21 mouse cellular contexts compared by ENCODE assay signal in genomic region chr10:80824827-80825226, GRCm38 (mm10). TPM values are rescaled to one million over a fixed set of nuclear protein-coding genes. Genes with fewer than 3 reads are reported as not detected.
A peak's percentile ranks its signal among the peaks of the same experiment; 100 is the strongest.
DNase-seq lines count a peak whose midpoint lies in the region; ATAC-seq and TF ChIP-seq lines count a peak whose summit lies in the region.
"Had no signal": no experiment of that assay in that cellular context is flagged by ENCODE, and none has a peak within 500 bp of the region (broad histone marks: within the 10 kb centered on the region; RNA-seq: fewer than 3 reads in every experiment).

No protein-coding gene starts in this region.

- no peaks in the 10 kb centered on the region for H3K27me3 ChIP-seq in spleen, adult 2 months (ENCODE audit: control insufficient read depth, insufficient read depth, low read length)
- no peaks in the 10 kb centered on the region for H3K27me3 ChIP-seq in liver, embryonic 11.5 days (replicated peaks; ENCODE audit: control insufficient read depth, insufficient read depth, low read length)
- no peaks in the 10 kb centered on the region for H3K27me3 ChIP-seq in forebrain, embryonic 13.5 days
- H3K27me3 ChIP-seq: forebrain, embryonic 15.5 days; heart, embryonic 15.5 days; limb, embryonic 15.5 days had no signal

- peaks cover 11% of the 10 kb centered on the region for H3K36me3 ChIP-seq in spleen, adult 2 months (ENCODE audit: control insufficient read depth, insufficient read depth, low read length)
- peaks cover 11% of the 10 kb centered on the region for H3K36me3 ChIP-seq in liver, embryonic 11.5 days (ENCODE audit: control insufficient read depth, insufficient read depth, low read length)
- peaks cover 8% of the 10 kb centered on the region for H3K36me3 ChIP-seq in macrophage (ENCODE audit: inconsistent target)
- peaks cover 17% of the 10 kb centered on the region for H3K36me3 ChIP-seq in forebrain, embryonic 13.5 days (ENCODE audit: poor library complexity, severe bottlenecking)

- peaks cover 14% of the 10 kb centered on the region; the same call in 1 of the 2 replicates for H3K4me1 ChIP-seq in spleen, adult 2 months (ENCODE audit: control insufficient read depth, insufficient read depth, insufficient read length)
- H3K4me1 ChIP-seq in liver, embryonic 11.5 days (replicated peaks; ENCODE audit: control insufficient read depth, insufficient read depth, low read length): peaks cover 32% of the 10 kb centered on the region
- peaks cover 25% of the 10 kb centered on the region for H3K4me1 ChIP-seq in forebrain, embryonic 13.5 days

- H3K27ac ChIP-seq in spleen, adult 2 months (ENCODE audit: insufficient read depth, low read length): peak overlapping the region; percentile 86
- H3K27ac ChIP-seq in liver, embryonic 11.5 days (ENCODE audit: low read depth, low read length): no peak overlapping the region
- peak overlapping the region; percentile 80 for H3K27ac ChIP-seq in macrophage
- no peak overlapping the region for H3K27ac ChIP-seq in forebrain, embryonic 13.5 days
- H3K27ac ChIP-seq: forebrain, embryonic 15.5 days; hindbrain, postnatal 0 days; limb, embryonic 15.5 days had no signal

- peaks cover 19% of the 10 kb centered on the region for H3K79me2 ChIP-seq in macrophage (ENCODE audit: inconsistent target)

- no peak overlapping the region for H3K9ac ChIP-seq in liver, embryonic 11.5 days (ENCODE audit: low read depth, low read length)
- H3K9ac ChIP-seq in forebrain, embryonic 13.5 days: no peak overlapping the region
- H3K9ac ChIP-seq: forebrain, embryonic 15.5 days; heart, embryonic 15.5 days; limb, embryonic 15.5 days had no signal

- H3K4me2 ChIP-seq in liver, embryonic 11.5 days: peak overlapping the region; percentile 2; the same call in 1 of the 2 replicates
- no peak overlapping the region for H3K4me2 ChIP-seq in forebrain, embryonic 13.5 days

- no peak for TF ChIP-seq CTCF in spleen, adult 2 months (IDR thresholded peaks at IDR 0.05; ENCODE audit: extremely low read depth, insufficient read depth, insufficient read length, insufficient replicate concordance)

- H3K4me3 ChIP-seq in spleen, adult 2 months (ENCODE audit: extremely low read depth, insufficient read depth, insufficient read length): no peak overlapping the region
- H3K4me3 ChIP-seq in liver, embryonic 11.5 days (ENCODE audit: low read depth, low read length): no peak overlapping the region
- H3K4me3 ChIP-seq in macrophage (ENCODE audit: inconsistent target): no peak overlapping the region
- H3K4me3 ChIP-seq in forebrain, embryonic 13.5 days: no peak overlapping the region

- peak; percentile 44 for DNase-seq in cerebellum, adult 9-10 months
- DNase-seq in cerebellum, postnatal 10 days: no peak
- no peak for DNase-seq in spleen, adult 2 months (ENCODE audit: low read depth in 1 of 2, low spot score in 2 of 2)
- no peak for DNase-seq in spleen, adult 18-20 months
- DNase-seq in liver, embryonic 11.5 days (ENCODE audit: low spot score): no peak
- DNase-seq in right cerebral cortex, adult 18-20 months: no peak
- DNase-seq: cerebellum, adult 11-12 months; gastrocnemius, postnatal 36 days; heart, postnatal 4 days; lung, postnatal 10 days; right cerebral cortex, postnatal 25 days had no signal

- no peak for TF ChIP-seq POLR2A in spleen, adult 2 months (IDR thresholded peaks at IDR 0.05; ENCODE audit: low read depth, low read length)

- no peak for ATAC-seq in liver, embryonic 11.5 days (replicated peaks; ENCODE audit: low FRiP score)
- no peak for ATAC-seq in forebrain, embryonic 13.5 days
- ATAC-seq: forebrain, embryonic 15.5 days; hindbrain, postnatal 0 days; intestine, postnatal 0 days; midbrain, embryonic 16.5 days had no signal

- H3K9me3 ChIP-seq in liver, embryonic 11.5 days (ENCODE audit: control insufficient read depth, low read length): no peaks in the 10 kb centered on the region
- no peaks in the 10 kb centered on the region for H3K9me3 ChIP-seq in forebrain, embryonic 13.5 days (replicated peaks)
- H3K9me3 ChIP-seq: forebrain, embryonic 15.5 days; heart, embryonic 15.5 days; limb, embryonic 15.5 days had no signal

- 35% methylated on average over 2 of the region's 2 CpGs for WGBS in spleen, adult 2 months
- 56% methylated on average over 2 of the region's 2 CpGs for WGBS in liver, embryonic 11.5 days
- WGBS in macrophage (ENCODE audit: missing documents): 18% methylated on average over 2 of the region's 2 CpGs
- WGBS in forebrain, embryonic 13.5 days: 83% methylated on average over 2 of the region's 2 CpGs

RNA-seq across cellular contexts. Expression of gene Oaz1, which starts 1.6 kb away (rescaled TPM):
- 730 and 862 TPM in 2 replicates for polyA plus RNA-seq in spleen, adult 2 months (2012; rRNA removed)
- 1,793 and 1,800 TPM in 2 replicates for polyA plus RNA-seq in liver, embryonic 11.5 days (2014; fragmentation: Nextera tagmentation; extraction: Ambion mirVana)
- total RNA-seq in macrophage (2018; cell fraction: chromatin; rRNA removed): 100 to 1,000 TPM in 5 of 26 experiments, 10 to 100 TPM in 21; 55.5 to 130 (median 89.1) TPM
- total RNA-seq in macrophage (2018; cell fraction: cytosol; rRNA removed): 100 to 1,000 TPM; 360 to 577 (median 437) TPM
- total RNA-seq in macrophage (2018; cell fraction: nucleus; rRNA removed): 100 to 1,000 TPM in 24 of 26 experiments, 10 to 100 TPM in 2; 94.0 to 194 (median 134) TPM
- polyA plus RNA-seq in macrophage (2018): 170 to 604 TPM (median 522 TPM) in 3 replicates
- polyA plus RNA-seq in forebrain, embryonic 13.5 days (2015; fragmentation: Nextera tagmentation; extraction: Ambion mirVana): 1,581 and 1,699 TPM in 2 replicates

RNA-seq across cellular contexts. Expression of gene Jsrp1, which starts 11.5 kb away (rescaled TPM):
- polyA plus RNA-seq in spleen, adult 2 months (2012; rRNA removed): not detected in 2 replicates
- 1.1 and 1.5 TPM in 2 replicates for polyA plus RNA-seq in liver, embryonic 11.5 days (2014; fragmentation: Nextera tagmentation; extraction: Ambion mirVana)
- 1 to 10 TPM in 1 of 26 experiments, not detected in 25; 3.4 TPM for total RNA-seq in macrophage (2018; cell fraction: chromatin; rRNA removed)
- total RNA-seq in macrophage (2018; cell fraction: cytosol; rRNA removed): under 1 TPM in 7 of 26 experiments, not detected in 19; 0.17 to 0.61 (median 0.19) TPM
- 1 to 10 TPM in 1 of 26 experiments, under 1 TPM in 1, not detected in 24; 0.72 to 1.2 TPM for total RNA-seq in macrophage (2018; cell fraction: nucleus; rRNA removed)
- not detected in 3 replicates for polyA plus RNA-seq in macrophage (2018)
- polyA plus RNA-seq in forebrain, embryonic 13.5 days (2015; fragmentation: Nextera tagmentation; extraction: Ambion mirVana): 0.26 TPM in 1 of 2 replicates, not detected in the other
- total RNA-seq: hindbrain, postnatal 0 days; neutrophil, adult 5-6 weeks had no signal

RNA-seq across cellular contexts. Expression of gene Lingo3, which starts 19.0 kb away (rescaled TPM):
- 0.02 TPM in 2 replicates for polyA plus RNA-seq in spleen, adult 2 months (2012; rRNA removed)
- 0.05 TPM in 1 of 2 replicates, not detected in the other for polyA plus RNA-seq in liver, embryonic 11.5 days (2014; fragmentation: Nextera tagmentation; extraction: Ambion mirVana)
- total RNA-seq in macrophage (2018; cell fraction: chromatin; rRNA removed): not detected
- not detected for total RNA-seq in macrophage (2018; cell fraction: cytosol; rRNA removed)
- not detected for total RNA-seq in macrophage (2018; cell fraction: nucleus; rRNA removed)
- not detected in 3 replicates for polyA plus RNA-seq in macrophage (2018)
- 1.7 and 2.0 TPM in 2 replicates for polyA plus RNA-seq in forebrain, embryonic 13.5 days (2015; fragmentation: Nextera tagmentation; extraction: Ambion mirVana)
- total RNA-seq: neutrophil, adult 5-6 weeks had no signal

RNA-seq across cellular contexts. Expression of gene Amh, which starts 19.8 kb away (rescaled TPM):
- 1.3 and 2.3 TPM in 2 replicates for polyA plus RNA-seq in spleen, adult 2 months (2012; rRNA removed)
- polyA plus RNA-seq in liver, embryonic 11.5 days (2014; fragmentation: Nextera tagmentation; extraction: Ambion mirVana): 0.14 TPM in 1 of 2 replicates, not detected in the other
- 1 to 10 TPM in 14 of 26 experiments, under 1 TPM in 11, not detected in 1; 0.54 to 2.5 (median 1.2) TPM for total RNA-seq in macrophage (2018; cell fraction: chromatin; rRNA removed)
- total RNA-seq in macrophage (2018; cell fraction: cytosol; rRNA removed): under 1 TPM in 7 of 26 experiments, not detected in 19; 0.05 to 0.15 (median 0.10) TPM
- total RNA-seq in macrophage (2018; cell fraction: nucleus; rRNA removed): 1 to 10 TPM in 5 of 26 experiments, under 1 TPM in 19, not detected in 2; 0.35 to 1.8 (median 0.64) TPM
- 0.15 TPM in 1 of 3 replicates, not detected in the others for polyA plus RNA-seq in macrophage (2018)
- 0.13 TPM in 1 of 2 replicates, not detected in the other for polyA plus RNA-seq in forebrain, embryonic 13.5 days (2015; fragmentation: Nextera tagmentation; extraction: Ambion mirVana)
- polyA plus RNA-seq: hindbrain, postnatal 0 days; intestine, postnatal 0 days; limb, embryonic 15.5 days; midbrain, embryonic 16.5 days; stomach, embryonic 16.5 days had no signal

RNA-seq across cellular contexts. Expression of gene Plekhj1, which starts 26.4 kb away (rescaled TPM):
- polyA plus RNA-seq in spleen, adult 2 months (2012; rRNA removed): 71.8 and 97.5 TPM in 2 replicates
- 178 and 188 TPM in 2 replicates for polyA plus RNA-seq in liver, embryonic 11.5 days (2014; fragmentation: Nextera tagmentation; extraction: Ambion mirVana)
- 100 to 1,000 TPM in 19 of 26 experiments, 10 to 100 TPM in 7; 70.0 to 287 (median 127) TPM for total RNA-seq in macrophage (2018; cell fraction: chromatin; rRNA removed)
- 10 to 100 TPM; 43.9 to 86.7 (median 64.5) TPM for total RNA-seq in macrophage (2018; cell fraction: cytosol; rRNA removed)
- 100 to 1,000 TPM in 18 of 26 experiments, 10 to 100 TPM in 8; 82.6 to 189 (median 108) TPM for total RNA-seq in macrophage (2018; cell fraction: nucleus; rRNA removed)
- 24.5 to 68.8 TPM (median 64.2 TPM) in 3 replicates for polyA plus RNA-seq in macrophage (2018)
- 141 and 151 TPM in 2 replicates for polyA plus RNA-seq in forebrain, embryonic 13.5 days (2015; fragmentation: Nextera tagmentation; extraction: Ambion mirVana)

Comparison
In these comparisons a context has a peak if more than half of its experiments do, and no peak if none do; other contexts are left out.
1. H3K27ac ChIP-seq: peak in spleen, adult 2 months (single experiment) and macrophage (single experiment); none in liver, embryonic 11.5 days (single experiment) and forebrain, embryonic 13.5 days (single experiment).